Mouse (Mus musculus) heart, adult 2 months (tissue): ENCODE results near the gene Adprm.

ENCODE experiments used
- CTCF ChIP-seq: fragments of 200-600 bp; IDR thresholded peaks from 2 replicates; pipeline ENCODE4 v1.8.1; 2022; ENCODE audit warnings: antibody characterized with exemption, mild to moderate bottlenecking, moderate library complexity
- EP300 ChIP-seq: fragments of 200-500 bp; IDR thresholded peaks from 2 replicates; pipeline ENCODE4 v1.6.1; 2011; ENCODE audit warnings: low read depth, low read length, control low read depth; ENCODE audit not compliant: insufficient read depth
- POLR2A ChIP-seq: fragments of 200-500 bp; IDR thresholded peaks from 2 replicates; pipeline ENCODE4 v1.6.1; 2011; ENCODE audit warnings: mild to moderate bottlenecking, low read depth, low read length, control low read depth; ENCODE audit not compliant: insufficient read depth

GRCm38 (mm10) chr11:67098427-67098826, 46.0 kb upstream of the Adprm start:
- TF ChIP-seq CTCF (no peak), EP300 (no peak), POLR2A (no peak)
